Mouse (Mus musculus) adrenal gland, adult (tissue): Measurements from ENCODE around the gene Ptcra.
"Not testable (repeated sequence)": the region's sequence is repeated elsewhere in the genome, so short reads cannot be mapped to it uniquely, and the experiment has no call there.

Experiments used
- DNase-seq, 2 experiments: peaks; one replicate each; pipeline ENCODE4 v3.0.0; 2022 to 2023; ENCODE audit warnings: low spot score in 1 of 2; ENCODE audit not compliant: inconsistent age in 2 of 2

The Ptcra gene

GRCm38 (mm10) chr17:46763544-46763943 is at the start of gene Ptcra:
Ptcra (minus strand) TSS chr17:46763712.
- no peak for DNase-seq

DNA sequence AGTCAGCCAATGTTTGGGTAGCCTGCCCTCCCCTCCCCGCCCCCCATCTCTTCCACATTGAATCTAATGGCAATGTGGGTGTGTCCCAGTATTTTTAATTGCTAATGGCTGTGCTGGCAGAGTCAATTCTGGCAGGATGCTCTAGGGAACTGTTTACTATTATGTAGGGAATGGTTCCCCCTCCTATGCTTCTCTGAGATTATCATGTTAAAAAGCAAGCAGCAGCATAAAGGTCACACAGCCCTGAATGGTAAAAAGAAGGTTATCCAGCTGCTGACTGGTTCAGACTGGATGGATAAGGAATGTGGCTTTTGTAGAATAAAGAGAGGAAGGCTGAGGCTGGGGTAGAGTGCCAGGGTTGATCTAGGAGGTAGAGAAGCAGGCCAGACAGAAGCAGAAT is 48.9 kb upstream of the Ptcra start:
- no peak for DNase-seq

- DNase-seq = no peak
Observed at GRCm38 (mm10) chr17:46810672-46811071, 47.2 kb upstream of the Ptcra start.

DNA sequence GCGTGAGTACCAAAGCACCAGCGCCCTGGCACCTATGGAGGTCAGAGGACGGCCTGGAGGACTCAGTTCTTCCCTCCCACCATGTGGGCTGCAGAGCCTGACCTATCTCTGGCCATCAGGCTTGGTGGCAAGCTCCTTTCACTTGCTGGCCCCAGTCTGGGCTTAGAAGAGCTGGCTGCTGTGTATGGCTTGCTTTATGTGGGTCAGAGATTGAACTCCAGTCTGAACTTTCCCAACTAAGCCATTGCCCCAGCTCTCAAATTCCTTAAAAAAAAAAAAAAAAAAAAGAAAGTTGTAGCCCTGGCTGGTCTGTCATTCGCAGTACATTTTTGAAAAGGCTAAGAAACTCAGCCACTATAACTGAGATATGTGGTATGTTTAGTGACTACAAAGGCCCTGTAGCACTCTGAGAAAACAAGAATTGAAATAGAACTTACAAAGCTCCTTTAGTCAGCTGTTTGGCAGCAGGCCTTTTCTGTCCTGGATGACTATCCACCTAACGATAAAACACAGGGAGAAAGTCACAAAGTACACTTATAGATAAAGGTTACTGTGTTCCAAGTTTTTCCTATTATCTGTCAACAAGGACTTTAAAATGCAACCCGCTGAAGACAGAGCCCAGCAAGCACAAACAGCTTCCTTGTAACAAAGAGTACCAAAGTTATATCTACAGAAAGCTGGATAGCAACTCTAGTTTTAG is 45.8 kb upstream of the Ptcra start:
- DNase-seq = no peak

DNA sequence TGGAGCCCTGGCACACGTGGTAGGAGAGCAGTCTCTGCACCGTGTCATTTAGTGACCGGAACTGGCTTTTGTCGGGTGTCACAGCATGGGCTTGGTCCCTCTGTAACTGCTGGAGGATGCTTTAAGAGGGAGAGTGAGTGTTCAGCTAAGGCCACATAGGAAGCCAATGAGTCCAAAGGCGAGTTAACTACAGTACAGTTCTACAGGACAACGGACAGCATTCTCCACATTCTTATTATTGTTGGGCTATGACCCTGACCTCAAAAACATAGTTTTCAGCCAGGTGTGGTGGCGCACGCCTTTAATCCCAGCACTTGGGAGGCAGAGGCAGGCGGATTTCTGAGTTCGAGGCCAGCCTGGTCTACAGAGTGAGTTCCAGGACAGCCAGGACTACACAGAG is 44.9 kb upstream of the Ptcra start:
- DNase-seq = no peak

GRCm38 (mm10) chr17:46801761-46802160 is 38.2 kb upstream of the Ptcra start:
- DNase-seq = no peak

DNA sequence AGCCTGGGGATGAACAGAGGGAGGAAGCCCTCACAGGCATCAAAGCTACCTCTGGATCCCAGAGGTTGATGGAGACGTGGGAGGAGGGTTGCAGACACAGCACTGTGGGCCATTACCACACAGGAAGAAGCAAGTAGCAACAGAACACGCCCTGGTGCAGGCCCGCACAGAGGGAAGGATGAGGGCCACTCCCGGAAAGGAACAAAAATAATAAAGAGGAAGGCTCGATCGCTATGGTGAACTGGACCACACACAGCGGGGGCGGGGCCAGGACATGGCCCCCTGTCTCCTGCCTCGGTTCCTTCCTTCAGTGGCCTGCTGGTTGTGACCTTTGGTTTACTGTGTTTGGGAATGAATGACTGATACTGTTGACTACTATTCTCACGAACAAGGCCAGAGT is 36.2 kb upstream of the Ptcra start:
- DNase-seq = no peak

DNA sequence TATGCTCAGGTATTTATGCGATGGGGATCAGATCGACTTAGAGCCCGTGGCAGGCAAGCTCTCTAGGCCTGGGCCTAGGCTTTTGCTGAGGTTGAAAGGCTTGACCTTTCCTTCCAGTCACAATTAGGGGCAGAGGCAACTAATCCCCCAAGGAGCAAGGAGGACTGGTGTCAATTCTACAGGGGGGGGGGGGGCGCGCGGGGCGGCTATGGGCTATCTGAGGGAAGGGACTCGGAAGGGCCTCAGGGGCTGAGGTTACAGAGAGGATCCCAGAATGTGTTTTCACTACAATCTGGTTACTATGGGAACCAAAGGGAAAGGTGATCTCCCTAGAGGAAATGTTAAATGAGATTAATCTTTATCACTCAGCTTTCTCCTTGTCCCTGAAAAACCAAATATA is 33.9 kb upstream of the Ptcra start:
- no peak for DNase-seq

DNA sequence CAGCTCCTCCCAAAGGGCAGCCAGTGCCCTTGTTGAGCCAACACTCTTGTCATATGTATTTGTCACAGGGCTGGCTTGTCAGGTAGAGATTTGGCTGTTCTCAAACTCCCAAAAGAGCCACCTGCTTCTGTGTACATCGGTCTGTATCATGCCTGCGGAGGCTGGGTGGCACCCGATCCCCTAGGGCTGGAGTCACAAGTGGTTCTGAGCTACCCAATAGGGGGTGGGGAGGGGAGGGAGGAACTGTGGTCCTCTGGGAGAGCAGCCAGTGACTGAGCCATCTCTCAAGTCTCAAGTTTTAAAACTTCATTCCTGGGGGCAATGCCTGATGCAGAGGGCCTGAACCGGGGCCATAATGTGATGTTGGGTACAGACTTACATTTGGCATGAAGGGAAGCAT is 33.2 kb upstream of the Ptcra start:
- DNase-seq = no peak

DNA sequence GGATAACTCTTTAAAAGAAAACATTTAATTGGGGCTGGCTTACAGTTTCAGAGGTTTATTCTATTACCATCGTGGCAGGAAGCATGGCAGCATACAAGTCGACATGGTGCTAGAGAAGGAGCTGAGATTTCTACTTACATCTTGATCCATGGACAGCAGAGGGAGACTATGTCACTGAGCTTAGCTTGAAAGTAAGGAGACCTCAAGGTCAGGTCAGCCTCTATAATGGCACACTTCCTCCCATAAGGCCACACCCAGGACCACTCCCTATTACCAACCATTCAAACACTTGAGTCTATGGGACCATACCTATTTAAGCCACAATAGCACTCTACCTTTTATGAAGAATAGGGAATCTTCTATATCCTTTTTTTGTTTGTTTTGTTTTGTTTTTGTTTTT is 29.5 kb upstream of the Ptcra start:
- no peak for DNase-seq

DNA sequence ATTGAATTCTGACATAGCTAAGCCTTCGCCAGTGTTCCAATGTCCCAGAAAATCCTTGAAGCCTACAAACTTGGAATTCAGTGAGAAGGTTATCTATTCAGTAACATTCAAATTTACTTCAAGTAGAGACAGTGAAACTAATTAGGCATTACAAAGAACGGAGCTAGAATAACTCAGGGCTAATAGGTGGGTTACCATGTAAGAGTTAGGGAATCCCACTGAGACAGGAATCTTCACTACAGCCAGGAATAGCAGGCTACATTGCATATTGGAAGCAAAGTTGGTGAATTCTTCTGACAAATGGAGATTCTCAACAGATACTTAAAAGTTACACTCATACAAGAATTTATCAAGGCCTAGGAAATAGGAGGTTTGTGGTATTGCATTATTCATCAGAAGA is 24.5 kb upstream of the Ptcra start:
- DNase-seq = not testable (repeated sequence)

- no peak for DNase-seq
Observed at GRCm38 (mm10) chr17:46786952-46787351, 23.4 kb upstream of the Ptcra start.

DNA sequence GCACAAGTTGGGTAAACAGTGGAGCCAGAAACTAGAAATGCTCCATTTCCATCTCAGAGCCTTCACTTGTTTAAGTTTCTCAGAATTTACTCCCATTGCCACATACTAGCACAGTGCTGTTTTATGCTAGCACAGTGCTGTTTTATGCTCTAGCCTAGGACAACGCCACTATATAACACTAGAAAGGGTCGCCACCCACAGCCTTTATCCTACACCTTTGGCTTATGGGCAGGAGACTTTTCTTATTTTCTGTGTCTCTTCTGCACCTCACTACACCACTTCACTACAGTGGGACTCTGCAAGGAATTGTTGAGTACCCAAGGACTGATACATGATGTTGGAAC is 19.7 kb upstream of the Ptcra start:
- no peak for DNase-seq

GRCm38 (mm10) chr17:46782341-46783221 is 19.1 kb upstream of the Ptcra start, which contains the start of gene Rpl7l1:
Rpl7l1 (minus strand) TSS chr17:46782672.
- peak; percentile 92 to 98 for DNase-seq

GRCm38 (mm10) chr17:46781876-46782275 is 18.4 kb upstream of the Ptcra start:
- DNase-seq = peak; percentile 12 to 63

- DNase-seq = no peak
Observed at GRCm38 (mm10) chr17:46776087-46776486, 12.6 kb upstream of the Ptcra start.

GRCm38 (mm10) chr17:46775070-46775469 is 11.6 kb upstream of the Ptcra start:
- peak in 1 of 2 experiments; percentile 43 for DNase-seq

DNA sequence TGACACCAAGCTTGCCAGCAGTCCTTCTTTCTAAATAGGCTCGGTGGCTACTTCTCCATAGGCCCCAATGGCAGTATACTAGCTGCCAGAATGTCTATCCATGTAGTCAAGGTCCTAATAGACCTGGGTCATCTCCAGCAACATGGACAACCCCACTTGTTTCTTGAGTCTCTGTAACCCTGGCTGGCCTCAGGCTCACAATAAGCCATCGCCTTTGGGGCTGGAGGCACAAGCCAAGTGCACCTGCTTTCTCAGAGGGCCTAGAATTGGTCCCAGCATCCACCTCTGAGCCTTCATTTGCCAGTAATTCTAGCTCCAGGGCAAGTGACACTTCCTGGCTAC is 10.6 kb upstream of the Ptcra start:
- DNase-seq = peak in 1 of 2 experiments; percentile 59

DNA sequence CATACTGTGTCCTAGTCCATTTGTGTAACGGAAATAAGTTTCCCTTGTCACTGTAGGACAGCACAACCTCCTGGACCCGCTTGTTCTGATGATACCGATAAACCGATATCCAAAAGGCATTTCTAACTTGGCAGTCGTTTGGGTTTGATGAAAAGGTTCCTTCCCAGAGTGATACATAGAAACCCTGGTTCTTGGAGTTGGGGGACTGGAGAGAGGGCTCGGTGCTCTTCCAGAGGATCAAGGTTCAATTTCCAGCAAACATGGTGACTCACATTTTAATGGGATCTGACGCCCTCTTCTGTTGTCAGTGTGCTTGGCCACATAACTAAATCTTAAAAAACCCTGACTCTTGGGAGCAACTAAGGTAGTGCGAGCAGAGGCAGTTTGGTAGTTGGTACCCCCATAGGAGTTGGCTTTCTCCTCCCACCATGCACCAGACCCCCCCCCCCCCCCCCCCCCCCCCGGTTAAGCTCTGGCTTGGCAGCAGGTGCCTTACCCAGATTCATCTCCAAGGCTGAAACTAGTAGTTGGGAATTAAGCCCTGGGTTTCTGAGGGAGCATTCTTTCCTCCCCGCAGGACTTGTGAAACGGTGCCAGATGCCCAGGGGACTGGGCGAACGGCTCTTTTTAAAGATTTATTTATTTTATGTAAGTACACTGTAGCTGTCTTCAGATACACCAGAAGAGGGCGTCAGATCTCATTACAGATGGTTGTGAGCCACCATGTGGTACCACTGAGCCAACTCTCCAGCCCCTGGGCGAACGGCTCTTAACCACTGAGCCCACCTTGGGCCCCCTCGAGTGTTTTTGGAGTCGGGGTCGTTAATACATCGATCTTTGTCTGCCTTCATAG is 10.0 kb upstream of the Ptcra start:
- peak in 1 of 2 experiments; percentile 60 for DNase-seq

- peak; percentile 88 to 97 for DNase-seq
Observed at GRCm38 (mm10) chr17:46772404-46773277, 9.1 kb upstream of the Ptcra start, which contains the start of gene 2310039H08Rik. 2310039H08Rik (plus strand) TSS chr17:46772635.

DNA sequence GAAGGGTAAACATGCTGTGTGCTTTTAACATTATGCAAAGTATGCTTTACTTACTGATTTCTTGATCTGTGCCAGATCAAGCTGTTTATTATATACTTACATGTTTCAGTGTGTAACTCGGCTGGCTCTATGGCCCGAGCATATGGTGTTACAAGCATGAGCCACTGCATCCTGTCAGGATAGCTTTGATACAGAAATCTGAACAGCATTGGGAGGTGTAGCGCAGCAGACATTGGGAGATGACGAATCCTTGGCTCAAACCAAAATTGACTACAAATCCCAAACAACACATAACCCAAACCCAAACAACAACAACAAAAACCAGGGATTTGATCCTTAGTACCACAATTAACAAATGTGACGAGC is 8.5 kb upstream of the Ptcra start:
- no peak for DNase-seq
